Mouse (Mus musculus) spleen, adult 2 months (tissue): ENCODE data around the gene Dgkz.

Experiments
- CTCF ChIP-seq: fragments of 200-500 bp; IDR thresholded peaks from 2 replicates; pipeline ENCODE4 v1.5.1; 2011; ENCODE audit warnings: mild to moderate bottlenecking, inconsistent platforms; ENCODE audit not compliant: insufficient read depth, insufficient read length, insufficient replicate concordance; ENCODE audit errors: extremely low read depth
- POLR2A ChIP-seq: fragments of 200-500 bp; IDR thresholded peaks from 2 replicates; pipeline ENCODE4 v1.6.1; 2011; ENCODE audit warnings: low read depth, low read length, inconsistent platforms

GRCm38 (mm10) chr2:91928534-91929350 is 46.9 kb downstream of the Dgkz start:
- TF ChIP-seq CTCF (no peak), POLR2A (no peak)
